ENCODE assay signal across 8 mouse cellular contexts in genomic region chr9:103363730-103364417, GRCm38 (mm10). TPM values are rescaled to one million over a fixed set of nuclear protein-coding genes. Genes with fewer than 3 reads are reported as not detected.
DNase-seq lines count a peak whose midpoint lies in the region; ATAC-seq and TF ChIP-seq lines count a peak whose summit lies in the region.

No protein-coding gene starts in this region.

- H3K9ac ChIP-seq in limb, embryonic 12.5 days (replicated peaks): peak overlapping the region; percentile 95
- peak overlapping the region; percentile 80 for H3K9ac ChIP-seq in midbrain, postnatal 0 days (replicated peaks; ENCODE audit: low read length, poor library complexity, severe bottlenecking)

- H3K27me3 ChIP-seq in limb, embryonic 12.5 days: no peaks in the 10 kb centered on the region
- no peaks in the 10 kb centered on the region for H3K27me3 ChIP-seq in midbrain, postnatal 0 days (ENCODE audit: insufficient read depth, low read length)

- no peaks in the 10 kb centered on the region for H3K9me3 ChIP-seq in limb, embryonic 12.5 days
- H3K9me3 ChIP-seq in midbrain, postnatal 0 days (ENCODE audit: low read length): no peaks in the 10 kb centered on the region

- H3K36me3 ChIP-seq in limb, embryonic 12.5 days: peaks cover 40% of the 10 kb centered on the region
- H3K36me3 ChIP-seq in midbrain, postnatal 0 days (ENCODE audit: insufficient read depth, low read length): no peaks in the 10 kb centered on the region

- DNase-seq in spleen, postnatal 10 days (ENCODE audit: low spot score in 2 of 2): peak; percentile 18 to 36
- DNase-seq in spleen, postnatal 14 days (ENCODE audit: low spot score in 2 of 2): no peak
- DNase-seq in cerebellum, postnatal 14 days: peak; percentile 23 to 29
- peak; percentile 14 to 19 for DNase-seq in heart, postnatal 36 days
- peak; percentile 34 for DNase-seq in midbrain, postnatal 0 days (ENCODE audit: low spot score)
- no peak for DNase-seq in urinary bladder, postnatal 25 days (ENCODE audit: low spot score)
- no peak for DNase-seq in right cerebral cortex, postnatal 10 days (ENCODE audit: low spot score in 2 of 2)

- peak overlapping the region; percentile 98; the same call in 1 of the 2 replicates for H3K27ac ChIP-seq in limb, embryonic 12.5 days
- H3K27ac ChIP-seq in midbrain, postnatal 0 days (ENCODE audit: low read depth, low read length): no peak overlapping the region

- peak overlapping the region; percentile 71 for H3K4me2 ChIP-seq in limb, embryonic 12.5 days
- peak overlapping the region; percentile 86 for H3K4me2 ChIP-seq in midbrain, postnatal 0 days (ENCODE audit: low read depth, low read length, poor library complexity, severe bottlenecking)

- TF ChIP-seq CTCF in midbrain, postnatal 0 days (IDR thresholded peaks at IDR 0.05): peak; percentile 16

- peak overlapping the region; percentile 92 for H3K4me3 ChIP-seq in limb, embryonic 12.5 days (replicated peaks)
- H3K4me3 ChIP-seq in midbrain, postnatal 0 days (ENCODE audit: low read depth, low read length): peak overlapping the region; percentile 89

- intact Hi-C loops in heart, postnatal 36 days (cut with DNase I): loop anchor here (10.0 kb wide), 1 partner anchor 901 kb away; the partner anchor contains the start of gene Dnajc13

- WGBS in limb, embryonic 12.5 days: 1% methylated on average over 21 of the region's 21 CpGs
- WGBS in midbrain, postnatal 0 days: 3% methylated on average over 21 of the region's 21 CpGs

- no peak for ATAC-seq in limb, embryonic 12.5 days (ENCODE audit: insufficient number of reproducible peaks, insufficient read depth, low FRiP score, low TSS enrichment, low read depth)
- ATAC-seq in midbrain, postnatal 0 days (ENCODE audit: low FRiP score): no peak

- peaks cover 23% of the 10 kb centered on the region for H3K4me1 ChIP-seq in limb, embryonic 12.5 days (replicated peaks)
- H3K4me1 ChIP-seq in midbrain, postnatal 0 days (ENCODE audit: insufficient read depth, low read length): peaks cover 11% of the 10 kb centered on the region; the same call in 1 of the 2 replicates

RNA-seq across cellular contexts. Expression of gene Cdv3, which starts 1.8 kb away (rescaled TPM):
- total RNA-seq in heart, postnatal 36 days (2021): 100 to 1,000 TPM; 120 to 123 TPM
- 109 and 114 TPM in 2 replicates for polyA plus RNA-seq in limb, embryonic 12.5 days (2016; fragmentation: Nextera tagmentation; extraction: Ambion mirVana)
- total RNA-seq in midbrain, postnatal 0 days (2014; rRNA removed): 102 and 128 TPM in 2 replicates
- polyA plus RNA-seq in midbrain, postnatal 0 days (2015; fragmentation: Nextera tagmentation; extraction: Ambion mirVana): 84.2 and 87.1 TPM in 2 replicates

RNA-seq across cellular contexts. Expression of gene Topbp1, which starts 58.9 kb away (rescaled TPM):
- total RNA-seq in heart, postnatal 36 days (2021): 10 to 100 TPM in 1 of 2 experiments, 1 to 10 TPM in 1; 9.1 to 13.2 TPM
- polyA plus RNA-seq in limb, embryonic 12.5 days (2016; fragmentation: Nextera tagmentation; extraction: Ambion mirVana): 94.8 and 96.0 TPM in 2 replicates
- 16.9 and 23.8 TPM in 2 replicates for total RNA-seq in midbrain, postnatal 0 days (2014; rRNA removed)
- polyA plus RNA-seq in midbrain, postnatal 0 days (2015; fragmentation: Nextera tagmentation; extraction: Ambion mirVana): 10.0 and 11.5 TPM in 2 replicates

RNA-seq across cellular contexts. Expression of gene 1300017J02Rik, which starts 59.0 kb away (rescaled TPM):
- not detected for total RNA-seq in heart, postnatal 36 days (2021)
- polyA plus RNA-seq in limb, embryonic 12.5 days (2016; fragmentation: Nextera tagmentation; extraction: Ambion mirVana): 3.8 and 4.0 TPM in 2 replicates
- total RNA-seq in midbrain, postnatal 0 days (2014; rRNA removed): 0.27 TPM in 1 of 2 replicates, not detected in the other
- polyA plus RNA-seq in midbrain, postnatal 0 days (2015; fragmentation: Nextera tagmentation; extraction: Ambion mirVana): 0.27 and 0.56 TPM in 2 replicates

Comparison
In these comparisons a context has a peak if more than half of its experiments do, and no peak if none do; other contexts are left out.
1. DNase-seq: peak in spleen, postnatal 10 days (2 of 2), cerebellum, postnatal 14 days (2 of 2), heart, postnatal 36 days (2 of 2) and midbrain, postnatal 0 days (single experiment); none in spleen, postnatal 14 days (0 of 2), urinary bladder, postnatal 25 days (single experiment) and right cerebral cortex, postnatal 10 days (0 of 2).